Mouse (Mus musculus) limb, embryonic 11.5 days (tissue): Measurements from ENCODE around the gene Stat5b. TPM values are rescaled to one million over a fixed set of nuclear protein-coding genes. Genes with fewer than 3 reads are reported as not detected.

Experiments
- ATAC-seq: fragments of 200-750 bp; cut with Nextera tagmentation; 2 replicates; pipeline ENCODE4 v1.8.0; 2017; ENCODE audit warnings: low read depth; ENCODE audit not compliant: insufficient number of reproducible peaks, low FRiP score, low TSS enrichment
- DNase-seq: peaks from one replicate; pipeline ENCODE4 v3.0.0-alpha.2; 2015; ENCODE audit warnings: low spot score
- H3K27ac ChIP-seq: fragments of 300-500 bp; sonication (generic); replicated peaks from 2 replicates; pipeline ENCODE4 v1.5.1; 2014; ENCODE audit warnings: low read depth, mild to moderate bottlenecking, low read length
- H3K27me3 ChIP-seq: fragments of 300-500 bp; sonication (generic); 2 replicates; pipeline ENCODE4 v1.6.1; 2014; ENCODE audit warnings: mild to moderate bottlenecking, low read length, mixed read lengths; ENCODE audit not compliant: control insufficient read depth, insufficient read depth
- H3K36me3 ChIP-seq: fragments of 300-500 bp; sonication (generic); 2 replicates; pipeline ENCODE4 v1.6.1; 2014; ENCODE audit warnings: mild to moderate bottlenecking, low read length, moderate library complexity, mixed read lengths; ENCODE audit not compliant: control insufficient read depth, insufficient read depth
- H3K4me1 ChIP-seq: fragments of 300-500 bp; sonication (generic); 2 replicates; pipeline ENCODE4 v1.6.1; 2014; ENCODE audit warnings: low read length, mixed read lengths; ENCODE audit not compliant: control insufficient read depth, insufficient read depth
- H3K4me2 ChIP-seq: fragments of 300-500 bp; sonication (generic); 2 replicates; pipeline ENCODE4 v1.6.1; 2014; ENCODE audit warnings: low read depth, mild to moderate bottlenecking, moderate library complexity; ENCODE audit not compliant: severe bottlenecking
- H3K4me3 ChIP-seq: fragments of 300-500 bp; sonication (generic); 2 replicates; pipeline ENCODE4 v1.5.1; 2014; ENCODE audit warnings: low read depth, low read length
- H3K9ac ChIP-seq: fragments of 300-500 bp; sonication (generic); 2 replicates; pipeline ENCODE4 v1.6.1; 2014; ENCODE audit warnings: mild to moderate bottlenecking, low read length
- H3K9me3 ChIP-seq: fragments of 300-500 bp; sonication (generic); 2 replicates; pipeline ENCODE4 v1.6.1; 2016; ENCODE audit warnings: low read length; ENCODE audit not compliant: control insufficient read depth
- WGBS: fragments of 180-500 bp; shearing (Covaris S2); extraction: QIAGEN DNeasy Blood & Tissue Kit; methylation state at CpG from one replicate; pipeline ENCODE4 v1.1.7; 2014; 5-methylcytosine and 5-hydroxymethylcytosine counted together
- polyA plus RNA-seq: library from polyadenylated mRNA; unstranded; fragments of >200 nt; fragmentation: Nextera tagmentation; extraction: Ambion mirVana; gene quantifications from 2 replicates; pipeline ENCODE4 v1.2.1, GENCODE M21; 2014

The Stat5b gene
- polyA plus RNA-seq, 1 experiment from 2014 or later, result 16.9 TPM

DNA sequence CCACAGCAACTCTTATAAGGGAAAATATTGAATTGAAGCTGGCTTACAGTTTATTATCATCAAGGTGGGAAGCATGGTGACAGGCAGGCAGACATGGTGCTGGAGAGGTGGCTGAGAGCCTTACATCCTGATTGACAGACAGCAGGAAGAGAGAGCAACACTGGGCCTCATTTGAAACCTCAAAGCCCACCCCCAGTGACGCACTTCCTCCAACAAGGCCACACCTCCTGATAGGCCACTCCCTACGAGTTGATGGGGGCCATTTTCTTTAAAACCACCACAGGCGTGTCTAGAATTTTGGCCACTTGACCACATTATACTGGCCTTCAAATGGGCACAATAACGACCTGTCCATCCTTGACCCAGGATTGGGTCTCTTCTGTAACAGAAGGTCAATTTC lies 76.3 kb downstream of the Stat5b start:
- DNase-seq (no peak), ATAC-seq (no peak)
- Histone ChIP-seq H3K36me3 (no peaks in the 10 kb centered on the region), H3K9ac (no peak overlapping the region), H3K4me2 (no peak overlapping the region), H3K4me1 (peaks cover 2% of the 10 kb centered on the region; the same call in 1 of the 2 replicates), H3K4me3 (no peak overlapping the region), H3K27me3 (no peaks in the 10 kb centered on the region), H3K27ac (no peak overlapping the region), H3K9me3 (no peaks in the 10 kb centered on the region)
- 84% methylated on average over 4 of the region's 4 CpGs for WGBS

DNA sequence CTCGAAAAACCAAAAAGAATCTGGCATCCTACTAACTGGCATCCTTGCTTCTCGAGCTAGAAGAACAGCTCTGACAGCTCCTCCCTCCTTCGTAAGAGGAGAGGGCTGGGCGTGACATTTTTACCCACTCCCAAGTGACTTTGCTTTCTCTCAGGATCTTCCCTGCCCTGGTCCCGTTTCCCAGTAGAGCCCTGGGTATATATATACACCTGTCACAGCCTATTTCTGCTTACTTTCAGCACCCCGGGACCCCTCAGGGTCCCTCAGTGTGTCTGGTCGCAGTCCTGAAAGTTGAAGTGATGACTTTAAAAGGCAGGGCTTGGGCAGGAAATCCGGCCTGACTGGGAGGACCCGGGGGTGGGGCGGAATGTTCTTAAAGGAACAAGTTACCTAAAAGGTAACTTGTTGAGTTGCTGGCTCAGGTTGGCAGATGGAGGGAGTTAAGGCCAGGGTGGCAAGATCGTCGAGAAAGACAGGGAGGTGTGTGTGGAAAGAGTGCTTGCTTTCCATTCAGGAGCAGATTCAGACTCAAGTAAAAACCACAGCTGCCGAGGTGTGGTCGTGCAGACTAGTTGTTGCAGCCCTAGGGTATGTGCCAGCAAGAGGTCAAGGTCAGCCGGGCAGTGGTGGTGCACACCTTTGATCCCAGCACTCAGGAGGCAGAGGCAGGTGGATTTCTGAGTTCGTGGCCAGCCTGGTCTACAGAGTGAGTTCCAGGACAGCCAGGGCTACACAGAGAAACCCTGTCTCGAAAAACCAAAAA lies 79.7 kb downstream of the Stat5b start, which contains the start of gene Ghdc:
Gene Ghdc, minus strand, starts transcription at position 312 of the 763 bp plus-strand sequence.
- H3K27ac ChIP-seq, result no peak within 1 kb of the TSS
- WGBS, result 18% methylated on average over 17 of the region's 17 CpGs
- peak; percentile 78 for DNase-seq
- H3K27me3 ChIP-seq, result no peaks in the 10 kb centered on the region
- H3K4me2 ChIP-seq, result peak within 1 kb of the TSS; percentile 62
- peak within 1 kb of the TSS; percentile 53 for H3K4me3 ChIP-seq
- no peaks in the 10 kb centered on the region for H3K9me3 ChIP-seq
- H3K36me3 ChIP-seq, result no peaks in the 10 kb centered on the region
- 0 out of 2 replicates have a peak, but pooled peaks have one; percentile 31 for ATAC-seq
- peak within 1 kb of the TSS; percentile 61 for H3K9ac ChIP-seq
- peaks cover 2% of the 10 kb centered on the region; the same call in 1 of the 2 replicates for H3K4me1 ChIP-seq

DNA sequence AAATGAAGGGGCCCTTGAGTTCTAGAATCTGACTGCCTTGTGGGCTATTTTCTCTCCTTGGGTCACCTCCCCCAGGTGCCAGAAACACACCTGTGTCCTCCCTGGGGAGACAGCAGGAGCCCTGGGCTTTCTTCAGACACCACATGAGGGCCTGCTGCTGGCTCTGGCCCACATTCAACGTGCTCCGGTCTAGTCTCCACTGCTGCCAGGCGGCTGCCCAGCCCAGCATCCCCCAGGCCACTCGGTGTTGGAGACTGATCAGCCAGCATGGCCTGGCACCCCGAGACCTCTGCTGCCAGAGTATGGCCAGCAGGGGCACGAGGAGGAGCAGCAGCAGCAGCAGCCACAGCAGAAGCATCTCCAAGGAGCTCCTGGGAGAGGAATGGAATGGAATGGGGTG lies 80.5 kb downstream of the Stat5b start:
- H3K4me1 ChIP-seq, result peaks cover 2% of the 10 kb centered on the region; the same call in 1 of the 2 replicates
- no peak for DNase-seq
- no peaks in the 10 kb centered on the region for H3K36me3 ChIP-seq
- no peaks in the 10 kb centered on the region for H3K27me3 ChIP-seq
- peak overlapping the region; percentile 62 for H3K4me2 ChIP-seq
- peak overlapping the region; percentile 53; the same call in 1 of the 2 replicates for H3K4me3 ChIP-seq
- no peaks in the 10 kb centered on the region for H3K9me3 ChIP-seq
- no peak overlapping the region for H3K27ac ChIP-seq
- WGBS, result 66% methylated on average over 6 of the region's 6 CpGs
- peak overlapping the region; percentile 30; the same call in 1 of the 2 replicates for H3K9ac ChIP-seq
- no peak for ATAC-seq

DNA sequence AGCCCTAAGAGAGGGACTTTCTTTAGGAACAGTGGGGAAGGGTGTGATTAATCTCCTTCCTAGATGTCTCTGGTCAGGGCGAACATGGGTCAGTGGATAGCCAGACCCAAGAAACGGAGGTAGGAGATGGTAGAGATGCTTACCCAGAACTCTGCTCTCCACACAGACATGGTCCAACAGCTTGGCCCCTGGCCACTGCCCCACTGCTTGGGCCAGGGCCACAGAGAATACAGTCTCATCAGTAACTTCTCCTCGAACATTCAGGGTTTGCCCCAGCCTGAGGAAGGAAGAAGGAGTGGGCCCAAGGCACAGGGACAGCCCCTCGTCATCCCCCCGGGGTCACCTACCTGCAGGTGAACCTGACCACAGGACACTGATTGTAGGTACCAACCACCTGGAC lies 82.7 kb downstream of the Stat5b start:
- 91% methylated on average over 5 of the region's 5 CpGs for WGBS
- H3K27me3 ChIP-seq, result no peaks in the 10 kb centered on the region
- DNase-seq (no peak), ATAC-seq (no peak)
- peaks cover 2% of the 10 kb centered on the region; the same call in 1 of the 2 replicates for H3K4me1 ChIP-seq
- no peaks in the 10 kb centered on the region for H3K9me3 ChIP-seq
- no peak overlapping the region for H3K9ac ChIP-seq
- H3K4me2 ChIP-seq, result no peak overlapping the region
- H3K4me3 ChIP-seq, result no peak overlapping the region
- no peaks in the 10 kb centered on the region for H3K36me3 ChIP-seq
- H3K27ac ChIP-seq, result no peak overlapping the region

DNA sequence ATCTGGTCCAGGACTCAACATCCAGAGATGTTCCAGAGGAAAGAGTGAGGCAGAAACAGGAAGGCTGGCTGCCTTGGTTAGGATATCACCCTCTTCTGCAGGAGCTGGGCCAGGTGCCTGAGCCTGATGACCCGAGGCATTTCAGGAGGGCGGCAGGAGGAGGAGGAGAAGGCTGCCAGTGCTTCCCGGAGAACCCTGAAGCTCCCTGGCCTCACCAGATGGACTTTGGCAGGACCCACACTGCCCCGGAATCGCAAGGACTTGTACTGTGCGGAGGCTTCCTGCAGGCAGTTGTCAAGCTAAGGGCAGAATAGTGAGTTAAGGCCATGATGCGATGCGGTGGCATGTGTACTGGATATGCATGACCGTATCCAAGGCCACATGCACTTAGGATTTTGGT lies 83.8 kb downstream of the Stat5b start:
- ATAC-seq, result no peak
- H3K27ac ChIP-seq, result no peak overlapping the region
- H3K4me1 ChIP-seq, result peaks cover 4% of the 10 kb centered on the region; the same call in 1 of the 2 replicates
- H3K9me3 ChIP-seq, result no peaks in the 10 kb centered on the region
- H3K4me3 ChIP-seq, result no peak overlapping the region
- no peak for DNase-seq
- no peaks in the 10 kb centered on the region for H3K36me3 ChIP-seq
- 78% methylated on average over 9 of the region's 9 CpGs for WGBS
- peaks cover 3% of the 10 kb centered on the region; the same call in 1 of the 2 replicates for H3K27me3 ChIP-seq
- H3K4me2 ChIP-seq, result no peak overlapping the region
- no peak overlapping the region for H3K9ac ChIP-seq

DNA sequence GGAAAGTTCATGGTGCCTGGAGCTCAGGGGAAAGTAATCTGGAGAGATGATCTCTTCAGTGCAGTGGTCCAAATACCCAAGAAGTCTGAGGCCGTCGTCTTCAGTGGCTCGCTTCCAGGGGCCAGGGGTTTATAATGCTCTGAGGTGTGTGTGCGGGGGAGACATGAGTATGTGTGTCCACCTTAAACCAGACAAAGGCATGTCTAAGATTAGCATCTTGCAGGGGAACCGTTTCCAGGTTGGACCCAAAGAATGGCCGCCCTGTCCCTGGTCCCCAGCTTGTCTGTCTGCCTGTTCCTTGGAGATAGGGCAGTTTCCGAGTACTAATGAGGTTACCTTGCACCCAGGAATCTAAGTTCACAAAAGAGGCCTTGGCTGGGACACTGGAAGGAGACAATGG lies 87.7 kb downstream of the Stat5b start, which contains the start of gene Hcrt:
Gene Hcrt, minus strand, starts transcription at position 101 of the 400 bp plus-strand sequence.
- WGBS, result 88% methylated on average over 7 of the region's 7 CpGs

DNA sequence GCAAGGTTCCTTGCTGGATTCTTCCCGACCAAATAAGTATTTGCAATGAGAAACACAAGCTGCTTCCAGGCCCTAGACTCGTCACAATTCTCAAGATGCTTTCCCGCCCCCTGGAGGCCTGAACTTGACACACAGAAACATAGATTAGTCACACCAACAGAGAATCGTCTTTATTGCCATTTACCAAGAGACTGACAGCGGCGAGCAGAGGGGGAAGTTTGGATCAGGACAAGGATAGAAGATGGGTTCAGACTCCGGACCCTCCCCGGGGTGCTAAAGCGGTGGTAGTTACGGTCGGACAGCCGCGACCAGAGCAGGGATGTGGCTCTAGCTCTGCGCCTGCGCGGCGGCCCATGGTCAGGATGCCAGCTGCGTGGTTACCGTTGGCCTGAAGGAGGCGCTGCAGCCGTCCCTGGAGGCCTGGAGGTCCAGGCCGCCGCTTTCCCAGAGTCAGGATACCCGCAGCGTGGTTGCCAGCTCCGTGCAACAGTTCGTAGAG lies 88.9 kb downstream of the Stat5b start:
- Histone ChIP-seq H3K27ac (no peak overlapping the region), H3K36me3 (no peaks in the 10 kb centered on the region), H3K4me3 (peak overlapping the region; percentile 32), H3K9me3 (no peaks in the 10 kb centered on the region), H3K4me1 (peaks cover 6% of the 10 kb centered on the region; the same call in 1 of the 2 replicates), H3K9ac (peak overlapping the region; percentile 47), H3K4me2 (peak overlapping the region; percentile 74), H3K27me3 (peaks cover 23% of the 10 kb centered on the region)
- DNase-seq (peak; percentile 91), ATAC-seq (no peak)
- whole genome bisulfite sequencing, result under 1% methylated on average over 27 of the region's 27 CpGs

More for the DNA sequence above, 87.7 kb downstream of the Stat5b start, which contains the start of gene Hcrt:
- peaks cover 23% of the 10 kb centered on the region for H3K27me3 ChIP-seq
- H3K4me1 ChIP-seq, result peaks cover 6% of the 10 kb centered on the region; the same call in 1 of the 2 replicates
- peak within 1 kb of the TSS; percentile 74 for H3K4me2 ChIP-seq
- no peaks in the 10 kb centered on the region for H3K36me3 ChIP-seq
- no peak for ATAC-seq
- DNase-seq, result no peak
- H3K4me3 ChIP-seq, result peak within 1 kb of the TSS; percentile 32
- H3K9me3 ChIP-seq, result no peaks in the 10 kb centered on the region
- peak within 1 kb of the TSS; percentile 47 for H3K9ac ChIP-seq
- no peak within 1 kb of the TSS for H3K27ac ChIP-seq

DNA sequence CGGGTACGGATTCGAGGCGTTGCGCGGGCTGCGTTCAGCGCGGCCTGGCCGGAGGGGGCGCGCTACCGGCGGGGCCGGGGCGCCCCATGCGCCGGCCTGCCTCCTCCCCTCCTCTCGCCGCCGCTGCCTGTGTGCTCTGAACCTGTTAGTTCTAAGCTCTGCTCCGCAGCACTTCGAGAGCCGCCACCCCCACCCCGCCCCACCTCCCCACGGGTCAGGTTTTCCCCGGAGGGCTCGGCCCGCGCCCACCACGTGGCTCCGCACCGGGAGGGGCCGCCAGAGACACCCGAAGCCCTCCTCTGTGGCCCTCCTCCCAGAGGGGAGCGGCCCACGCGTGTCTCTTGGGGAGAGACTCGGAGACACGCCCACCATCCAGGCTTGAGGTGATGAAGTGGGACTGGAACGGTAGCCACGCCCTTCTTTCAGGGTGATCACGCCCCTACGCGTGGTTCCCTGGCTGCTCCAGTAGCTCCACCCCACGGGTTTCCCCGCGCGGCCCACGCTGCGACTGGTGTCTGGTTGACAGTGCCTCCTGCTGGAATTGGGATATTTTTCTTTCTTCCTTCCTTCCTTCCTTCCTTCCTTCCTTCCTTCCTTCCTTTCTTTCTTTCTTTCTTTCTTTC lies 90.8 kb downstream of the Stat5b start, which contains the start of gene Kcnh4:
Gene Kcnh4, minus strand, starts transcription at position 332 of the 623 bp plus-strand sequence.
- no peak within 1 kb of the TSS for H3K27ac ChIP-seq
- ATAC-seq, result no peak

More for the DNA sequence above, 90.8 kb downstream of the Stat5b start, which contains the start of gene Kcnh4:
- Histone ChIP-seq H3K9me3 (no peaks in the 10 kb centered on the region), H3K9ac (no peak within 1 kb of the TSS; the same call in 1 of the 2 replicates), H3K4me1 (peaks cover 6% of the 10 kb centered on the region; the same call in 1 of the 2 replicates), H3K27me3 (peaks cover 23% of the 10 kb centered on the region), H3K4me2 (peak within 1 kb of the TSS; percentile 44), H3K4me3 (peak within 1 kb of the TSS; percentile 8; the same call in 1 of the 2 replicates), H3K36me3 (no peaks in the 10 kb centered on the region)
- under 1% methylated on average over 51 of the region's 51 CpGs for WGBS
- peak; percentile 37 for DNase-seq
